Mouse (Mus musculus) limb, embryonic 12.5 days (tissue): ENCODE data around the gene Pcgf2. TPM values are rescaled to one million over a fixed set of nuclear protein-coding genes. Genes with fewer than 3 reads are reported as not detected.

ENCODE experiments used
- ATAC-seq: fragments of 200-750 bp; cut with Nextera tagmentation; 2 replicates; pipeline ENCODE4 v1.8.0; 2017; ENCODE audit warnings: low read depth, moderate TSS enrichment; ENCODE audit not compliant: insufficient number of reproducible peaks, insufficient read depth, low FRiP score, low TSS enrichment
- H3K27ac ChIP-seq: fragments of 300-500 bp; sonication (generic); 2 replicates; pipeline ENCODE4 v1.5.1; 2016; ENCODE audit warnings: mild to moderate bottlenecking, moderate library complexity
- H3K27me3 ChIP-seq: fragments of 300-500 bp; sonication (generic); 2 replicates; pipeline ENCODE4 v1.6.1; 2016; ENCODE audit warnings: mild to moderate bottlenecking, moderate library complexity
- H3K36me3 ChIP-seq: fragments of 300-500 bp; sonication (generic); 2 replicates; pipeline ENCODE4 v1.6.1; 2016; ENCODE audit warnings: mild to moderate bottlenecking, moderate library complexity
- H3K4me1 ChIP-seq: fragments of 300-500 bp; sonication (generic); replicated peaks from 2 replicates; pipeline ENCODE4 v1.6.1; 2016
- H3K4me2 ChIP-seq: fragments of 300-500 bp; sonication (generic); 2 replicates; pipeline ENCODE4 v1.6.1; 2016; ENCODE audit warnings: mild to moderate bottlenecking, moderate library complexity
- H3K4me3 ChIP-seq: fragments of 300-500 bp; sonication (generic); replicated peaks from 2 replicates; pipeline ENCODE4 v1.5.1; 2016; ENCODE audit warnings: mild to moderate bottlenecking
- H3K9ac ChIP-seq: fragments of 300-500 bp; sonication (generic); replicated peaks from 2 replicates; pipeline ENCODE4 v1.6.1; 2016; ENCODE audit warnings: mild to moderate bottlenecking, moderate library complexity
- H3K9me3 ChIP-seq: fragments of 300-500 bp; sonication (generic); 2 replicates; pipeline ENCODE4 v1.6.1; 2016; ENCODE audit warnings: mild to moderate bottlenecking, moderate library complexity
- WGBS: fragments of 180-500 bp; shearing (Covaris S2); methylation state at CpG from one replicate; pipeline ENCODE4 v1.1.7; 2016; 5-methylcytosine and 5-hydroxymethylcytosine counted together
- polyA plus RNA-seq: library from polyadenylated mRNA; unstranded; fragments of >200 nt; fragmentation: Nextera tagmentation; extraction: Ambion mirVana; gene quantifications from 2 replicates; pipeline ENCODE4 v1.2.1, GENCODE M21; 2016

Pcgf2 gene
- polyA plus RNA-seq, 1 experiment from 2014 or later: 20.2 TPM

- 95% methylated on average over 4 of the region's 4 CpGs for WGBS
- H3K4me1 ChIP-seq: peaks cover 47% of the 10 kb centered on the region
Observed at GRCm38 (mm10) chr11:97694435-97694834, 5.9 kb downstream of the Pcgf2 start.

DNA sequence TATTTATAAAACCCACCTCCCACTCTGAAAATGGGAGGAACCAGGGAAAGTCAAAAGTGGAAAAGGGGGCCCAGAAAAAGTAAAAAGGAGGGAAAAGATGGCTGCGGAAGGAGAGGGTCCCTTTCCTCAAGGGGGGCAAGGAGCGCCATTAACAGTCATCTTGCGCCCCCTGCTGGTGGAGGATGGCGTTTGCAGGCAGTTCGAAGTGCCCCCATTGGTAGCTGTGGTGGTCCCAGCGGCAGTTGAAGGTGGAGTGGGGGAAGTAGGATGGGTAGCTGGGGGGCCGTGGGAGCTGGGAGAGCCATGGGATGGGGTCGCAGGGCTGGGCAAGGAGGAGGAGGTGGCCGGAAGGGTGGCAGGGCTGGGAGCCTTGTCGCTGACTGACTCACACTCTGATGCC lies 10.4 kb downstream of the Pcgf2 start:
- peaks cover 38% of the 10 kb centered on the region for H3K4me1 ChIP-seq
- H3K27me3 ChIP-seq: no peaks in the 10 kb centered on the region
- H3K9me3 ChIP-seq: no peaks in the 10 kb centered on the region
- no peak for ATAC-seq
- no peak overlapping the region for H3K27ac ChIP-seq
- H3K36me3 ChIP-seq: peaks cover 71% of the 10 kb centered on the region
- 28% methylated on average over 10 of the region's 10 CpGs for WGBS
- no peak overlapping the region for H3K4me2 ChIP-seq
- H3K4me3 ChIP-seq: no peak overlapping the region
- H3K9ac ChIP-seq: no peak overlapping the region

More at GRCm38 (mm10) chr11:97694435-97694834, 5.9 kb downstream of the Pcgf2 start:
- Histone ChIP-seq H3K27me3 (no peaks in the 10 kb centered on the region), H3K9me3 (no peaks in the 10 kb centered on the region), H3K36me3 (peaks cover 50% of the 10 kb centered on the region), H3K9ac (no peak overlapping the region; the same call in 1 of the 2 replicates), H3K27ac (peak overlapping the region; percentile 41; the same call in 1 of the 2 replicates), H3K4me2 (no peak overlapping the region; the same call in 1 of the 2 replicates), H3K4me3 (0 out of 2 replicates have a peak overlapping the region, but pooled peaks have one; percentile 13)
- no peak for ATAC-seq

- H3K27ac ChIP-seq: peak overlapping the region; percentile 12; the same call in 1 of the 2 replicates
- H3K4me2 ChIP-seq: no peak overlapping the region
- H3K36me3 ChIP-seq: peaks cover 65% of the 10 kb centered on the region
- 96% methylated on average over 3 of the region's 3 CpGs for WGBS
- no peak overlapping the region for H3K9ac ChIP-seq
- no peak for ATAC-seq
- peaks cover 27% of the 10 kb centered on the region for H3K4me1 ChIP-seq
- no peaks in the 10 kb centered on the region for H3K27me3 ChIP-seq
- 0 out of 2 replicates have a peak overlapping the region, but pooled peaks have one; percentile 44 for H3K4me3 ChIP-seq
- no peaks in the 10 kb centered on the region for H3K9me3 ChIP-seq
Observed at GRCm38 (mm10) chr11:97687061-97687460, 13.2 kb downstream of the Pcgf2 start.

DNA sequence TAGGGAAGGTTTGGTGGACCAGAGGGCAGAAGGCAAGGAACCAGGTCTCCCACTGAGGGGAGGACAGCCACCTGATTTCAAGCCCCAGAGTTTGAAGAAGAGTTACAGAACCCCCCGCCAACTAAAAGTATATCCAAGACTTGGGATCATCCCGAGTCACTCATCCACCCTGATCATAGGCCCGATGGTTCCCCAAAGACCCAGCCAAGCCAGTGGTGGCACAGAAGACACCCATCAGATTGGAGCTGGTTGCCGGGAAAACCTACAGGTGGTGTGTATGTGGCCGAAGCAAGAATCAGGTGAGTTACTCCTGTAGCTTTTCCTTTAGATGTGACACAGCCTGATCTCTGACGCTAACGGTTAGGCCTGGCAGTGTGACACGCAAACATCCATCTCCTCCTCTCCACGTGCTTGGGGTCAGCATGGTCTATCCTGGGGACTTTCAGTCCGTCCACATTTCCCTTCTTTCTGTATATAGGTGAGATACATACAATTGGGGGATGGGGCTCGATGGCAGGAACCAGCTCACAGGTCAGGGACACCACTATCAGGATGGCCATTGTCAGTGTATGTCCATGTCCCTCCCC lies 13.9 kb downstream of the Pcgf2 start:
- Histone ChIP-seq H3K4me2 (peak overlapping the region; percentile 89), H3K4me3 (peak overlapping the region; percentile 44), H3K27me3 (no peaks in the 10 kb centered on the region), H3K9me3 (no peaks in the 10 kb centered on the region), H3K27ac (no peak overlapping the region), H3K36me3 (peaks cover 65% of the 10 kb centered on the region), H3K9ac (peak overlapping the region; percentile 34; the same call in 1 of the 2 replicates), H3K4me1 (peaks cover 27% of the 10 kb centered on the region)
- 68% methylated on average over 11 of the region's 11 CpGs for WGBS
- ATAC-seq: no peak

DNA sequence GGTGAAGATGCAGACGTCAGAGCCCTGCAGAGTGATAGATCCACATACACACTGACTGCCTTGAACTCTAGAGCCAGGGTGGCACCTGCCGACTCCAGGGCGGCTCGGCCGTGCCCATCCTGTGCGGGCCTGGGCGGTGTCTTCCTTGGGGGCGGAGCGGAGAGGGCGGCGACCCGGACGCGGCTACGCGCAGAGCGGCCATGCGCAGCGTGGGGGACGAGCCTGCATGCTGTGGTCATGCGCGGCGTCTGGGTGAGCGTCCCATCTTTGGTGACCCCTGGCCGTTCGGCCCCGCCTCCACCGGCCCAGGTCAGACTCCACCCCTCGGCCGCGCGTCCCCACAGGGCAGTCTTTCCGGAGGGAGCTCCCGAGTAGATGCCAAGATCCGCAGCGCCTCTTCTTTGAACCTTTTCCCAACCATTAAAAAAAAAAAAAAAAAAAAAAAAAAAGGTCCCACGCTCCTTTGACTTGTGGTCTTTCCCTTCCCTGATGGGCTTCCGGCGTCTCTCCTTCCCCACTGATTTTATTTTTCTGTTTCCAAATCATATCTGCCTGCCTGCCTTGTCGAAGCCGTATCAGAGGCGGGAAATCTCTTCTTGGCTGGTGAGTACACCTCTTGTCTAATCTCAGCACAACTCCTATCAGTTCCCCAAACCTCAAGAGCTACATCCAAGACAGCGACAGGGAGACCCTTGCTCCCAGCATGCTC lies 14.5 kb downstream of the Pcgf2 start, which contains the start of gene Cisd3:
Cisd3 (plus strand) TSS at position 214 of the 709 bp plus-strand sequence.
- Histone ChIP-seq H3K27me3 (no peaks in the 10 kb centered on the region), H3K9ac (peak within 1 kb of the TSS; percentile 53), H3K36me3 (peaks cover 65% of the 10 kb centered on the region), H3K4me3 (peak within 1 kb of the TSS; percentile 44), H3K4me2 (peak within 1 kb of the TSS; percentile 89), H3K9me3 (no peaks in the 10 kb centered on the region), H3K27ac (peak within 1 kb of the TSS; percentile 31; the same call in 1 of the 2 replicates), H3K4me1 (peaks cover 27% of the 10 kb centered on the region)
- 2% methylated on average over 43 of the region's 43 CpGs for WGBS
- ATAC-seq: peak; percentile 77

- WGBS: 36% methylated on average over 7 of the region's 7 CpGs
- H3K9ac ChIP-seq: no peak overlapping the region
- H3K4me1 ChIP-seq: peaks cover 27% of the 10 kb centered on the region
- no peak for ATAC-seq
- H3K4me3 ChIP-seq: 0 out of 2 replicates have a peak overlapping the region, but pooled peaks have one; percentile 44
- H3K9me3 ChIP-seq: no peaks in the 10 kb centered on the region
- no peaks in the 10 kb centered on the region for H3K27me3 ChIP-seq
- H3K36me3 ChIP-seq: peaks cover 64% of the 10 kb centered on the region
- H3K27ac ChIP-seq: peak overlapping the region; percentile 31; the same call in 1 of the 2 replicates
- H3K4me2 ChIP-seq: peak overlapping the region; percentile 89
Observed at GRCm38 (mm10) chr11:97684766-97685165, 15.5 kb downstream of the Pcgf2 start.

DNA sequence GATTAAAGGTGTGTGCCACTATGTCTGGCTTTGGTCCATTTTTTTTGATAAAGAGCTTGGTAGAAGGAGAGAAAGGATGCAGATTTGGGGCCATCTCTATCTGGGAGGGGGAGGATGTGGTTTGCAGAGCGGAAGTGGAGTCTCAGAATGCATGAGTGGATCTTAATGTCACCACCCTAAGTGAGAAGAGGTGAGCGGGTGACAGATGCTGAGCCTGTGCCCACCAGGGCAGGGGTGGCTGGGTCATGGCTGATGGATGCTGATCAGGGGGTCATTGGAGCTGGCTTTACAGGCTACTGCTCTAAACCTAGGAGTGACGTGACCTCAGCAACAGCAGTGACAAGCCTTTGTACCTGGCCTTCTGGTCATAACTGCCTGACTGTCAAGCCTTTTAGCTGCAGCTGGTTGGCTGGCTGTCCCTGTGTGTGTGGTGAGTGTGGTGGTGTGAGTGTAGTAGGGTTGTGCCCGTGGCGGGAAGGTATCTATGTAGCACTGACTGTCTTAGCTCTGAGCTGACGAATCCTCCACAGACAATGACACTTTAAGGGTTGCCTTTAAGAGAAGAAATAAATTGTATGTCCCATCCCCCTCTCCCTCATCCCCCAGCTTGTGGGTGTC lies 16.1 kb downstream of the Pcgf2 start:
- peaks cover 61% of the 10 kb centered on the region for H3K36me3 ChIP-seq
- H3K9ac ChIP-seq: no peak overlapping the region
- H3K4me1 ChIP-seq: peaks cover 27% of the 10 kb centered on the region
- H3K27me3 ChIP-seq: no peaks in the 10 kb centered on the region
- no peaks in the 10 kb centered on the region for H3K9me3 ChIP-seq
- ATAC-seq: no peak
- no peak overlapping the region for H3K27ac ChIP-seq
- 79% methylated on average over 6 of the region's 6 CpGs for WGBS
- H3K4me3 ChIP-seq: no peak overlapping the region
- no peak overlapping the region for H3K4me2 ChIP-seq

DNA sequence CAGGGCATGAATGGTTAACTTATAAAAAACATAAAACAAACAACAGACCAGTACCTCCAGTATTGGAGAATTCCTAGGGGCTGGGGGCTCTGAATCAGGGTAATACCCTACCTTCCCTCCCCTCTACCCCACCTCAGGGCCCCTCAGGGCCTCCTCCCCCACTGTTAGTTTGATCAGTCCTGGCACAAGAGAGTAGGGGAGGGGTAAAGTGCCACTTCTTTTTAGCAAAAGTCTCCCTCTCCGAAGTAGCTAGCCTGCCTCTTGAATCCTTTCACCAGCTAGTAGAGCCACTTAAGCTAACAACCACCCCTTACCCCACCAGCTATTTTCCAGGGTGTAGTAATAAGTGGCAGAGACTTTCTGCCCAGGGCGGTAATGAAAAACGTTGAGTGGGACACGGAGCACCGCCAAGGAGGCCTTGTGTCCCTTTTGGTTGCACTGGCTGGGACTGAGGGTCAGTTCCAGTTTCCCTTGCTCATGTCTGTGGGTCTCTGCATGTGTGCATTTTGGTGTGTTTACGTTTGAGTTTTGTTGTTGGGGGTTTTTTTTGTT lies 17.7 kb downstream of the Pcgf2 start:
- H3K27ac ChIP-seq: 0 out of 2 replicates have a peak overlapping the region, but pooled peaks have one; percentile 12
- H3K27me3 ChIP-seq: no peaks in the 10 kb centered on the region
- peaks cover 61% of the 10 kb centered on the region for H3K36me3 ChIP-seq
- H3K9ac ChIP-seq: peak overlapping the region; percentile 27; the same call in 1 of the 2 replicates
- H3K4me3 ChIP-seq: no peak overlapping the region
- H3K4me2 ChIP-seq: no peak overlapping the region
- peaks cover 24% of the 10 kb centered on the region for H3K4me1 ChIP-seq
- no peak for ATAC-seq
- no peaks in the 10 kb centered on the region for H3K9me3 ChIP-seq
- 79% methylated on average over 6 of the region's 6 CpGs for WGBS

DNA sequence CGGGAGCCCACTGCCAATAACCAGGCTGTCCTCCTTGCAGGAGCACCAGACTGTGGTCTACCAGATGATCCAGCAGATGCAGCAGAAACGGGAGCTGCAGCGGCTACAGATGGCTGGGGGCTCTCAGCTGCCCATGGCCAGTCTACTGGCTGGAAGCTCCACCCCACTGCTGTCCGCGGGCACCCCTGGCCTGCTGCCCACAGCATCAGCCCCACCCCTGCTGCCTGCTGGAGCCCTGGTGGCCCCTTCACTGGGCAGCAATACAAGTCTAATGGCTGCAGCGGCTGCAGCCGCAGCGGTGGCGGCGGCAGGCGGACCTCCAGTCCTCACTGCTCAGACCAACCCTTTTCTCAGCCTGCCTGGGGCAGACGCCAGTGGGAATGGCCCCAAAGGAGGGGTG lies 19.9 kb downstream of the Pcgf2 start:
- H3K27me3 ChIP-seq: no peaks in the 10 kb centered on the region
- H3K9me3 ChIP-seq: no peaks in the 10 kb centered on the region
- peaks cover 75% of the 10 kb centered on the region for H3K36me3 ChIP-seq
- no peak overlapping the region for H3K27ac ChIP-seq
- 89% methylated on average over 12 of the region's 12 CpGs for WGBS
- no peak for ATAC-seq
- no peak overlapping the region for H3K4me3 ChIP-seq
- peaks cover 16% of the 10 kb centered on the region for H3K4me1 ChIP-seq
- no peak overlapping the region for H3K9ac ChIP-seq
- H3K4me2 ChIP-seq: no peak overlapping the region

GRCm38 (mm10) chr11:97678301-97678700 lies 22.0 kb downstream of the Pcgf2 start:
- H3K27ac ChIP-seq: peak overlapping the region; percentile 8; the same call in 1 of the 2 replicates
- no peak for ATAC-seq
- H3K27me3 ChIP-seq: no peaks in the 10 kb centered on the region
- H3K9me3 ChIP-seq: no peaks in the 10 kb centered on the region
- WGBS: 91% methylated on average over 15 of the region's 15 CpGs
- H3K4me3 ChIP-seq: no peak overlapping the region
- H3K4me2 ChIP-seq: no peak overlapping the region
- H3K36me3 ChIP-seq: peaks cover 94% of the 10 kb centered on the region
- no peak overlapping the region for H3K9ac ChIP-seq
- H3K4me1 ChIP-seq: peaks cover 8% of the 10 kb centered on the region; the same call in 1 of the 2 replicates

GRCm38 (mm10) chr11:97677842-97678241 lies 22.5 kb downstream of the Pcgf2 start:
- H3K36me3 ChIP-seq: peaks cover 96% of the 10 kb centered on the region
- no peak for ATAC-seq

More at GRCm38 (mm10) chr11:97677842-97678241, 22.5 kb downstream of the Pcgf2 start:
- Histone ChIP-seq H3K4me2 (no peak overlapping the region), H3K4me3 (no peak overlapping the region), H3K9ac (no peak overlapping the region), H3K27ac (peak overlapping the region; percentile 8; the same call in 1 of the 2 replicates), H3K4me1 (peaks cover 8% of the 10 kb centered on the region; the same call in 1 of the 2 replicates), H3K27me3 (no peaks in the 10 kb centered on the region), H3K9me3 (no peaks in the 10 kb centered on the region)
- 66% methylated on average over 8 of the region's 8 CpGs for WGBS
